Mouse (Mus musculus) lung, adult 2 months (tissue): ENCODE results near the gene Epor.

ENCODE experiments used
- CTCF ChIP-seq: fragments of 200-500 bp; IDR thresholded peaks from 2 replicates; pipeline ENCODE4 v1.5.1; 2011; ENCODE audit warnings: mild to moderate bottlenecking, low read length, control low read depth; ENCODE audit not compliant: insufficient read depth
- POLR2A ChIP-seq: fragments of 200-500 bp; IDR thresholded peaks from 2 replicates; pipeline ENCODE4 v1.6.1; 2011; ENCODE audit warnings: low read depth, mild to moderate bottlenecking, control low read depth, low read length, borderline replicate concordance; ENCODE audit errors: extremely low read depth

DNA sequence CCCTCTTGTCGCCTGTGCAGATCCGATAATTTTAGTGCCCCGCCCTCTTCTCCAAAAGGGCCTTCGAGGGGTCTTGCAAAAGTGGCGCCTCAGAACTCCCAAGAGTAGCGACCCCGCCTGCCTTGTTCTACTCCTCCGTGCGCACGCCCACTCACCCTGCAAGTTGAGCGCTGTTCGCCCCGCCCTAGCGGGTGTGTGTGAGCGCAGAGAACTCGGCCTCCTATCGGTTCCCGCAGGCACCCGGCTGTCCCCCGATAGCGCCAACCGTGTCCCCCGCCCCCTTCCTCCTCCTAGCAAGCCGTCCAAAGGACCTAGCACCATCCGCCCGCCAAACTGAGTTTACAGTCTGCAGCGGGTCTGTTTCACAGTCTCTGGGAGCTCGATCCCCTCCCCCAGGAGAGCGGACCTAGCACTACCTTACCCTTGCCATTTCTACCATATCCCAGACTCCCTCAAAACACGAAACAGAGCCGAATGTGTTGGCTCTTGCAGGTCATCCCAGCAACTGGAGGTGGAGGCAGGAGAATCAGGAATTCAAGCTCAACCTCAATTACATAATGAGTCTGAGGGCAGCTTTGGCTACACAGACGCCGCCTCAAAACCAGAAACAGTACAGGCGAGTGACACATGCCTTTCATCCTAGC lies 768 bp downstream of the Epor start:
- TF ChIP-seq CTCF: no peak
- TF ChIP-seq POLR2A: no peak
